Mouse (Mus musculus) layer of hippocampus, adult 18-20 months (tissue): ENCODE data around the gene Snx21. TPM values are rescaled to one million over a fixed set of nuclear protein-coding genes. Genes with fewer than 3 reads are reported as not detected.

ENCODE experiments used
- DNase-seq, 2 experiments: peaks; one replicate each; pipeline ENCODE4 v3.0.0; 2022; ENCODE audit warnings: low spot score in 2 of 2
- total RNA-seq, 2 experiments: library from RNA; stranded (reverse); gene quantifications; 2 replicates each; pipeline ENCODE4 v1.2.3; 2021

The Snx21 gene
- total RNA-seq, 2 experiments from 2014 or later = 39.7 to 41.8 TPM

- DNase-seq = no peak
Measured at GRCm38 (mm10) chr2:164825521-164825920, 39.9 kb downstream of the Snx21 start.

- DNase-seq = no peak
Measured at GRCm38 (mm10) chr2:164827146-164827850, 41.7 kb downstream of the Snx21 start.

GRCm38 (mm10) chr2:164828437-164828836 lies 42.8 kb downstream of the Snx21 start, which contains the start of gene Spata25:
Gene Spata25 (minus strand): TSS chr2:164828537.
- no peak for DNase-seq

- DNase-seq = no peak
Measured at GRCm38 (mm10) chr2:164829090-164829489, 43.5 kb downstream of the Snx21 start.

GRCm38 (mm10) chr2:164831029-164831428 lies 45.4 kb downstream of the Snx21 start:
- no peak for DNase-seq

- DNase-seq = no peak
Measured at GRCm38 (mm10) chr2:164832032-164832747, 46.6 kb downstream of the Snx21 start.

GRCm38 (mm10) chr2:164832748-164833301 lies 47.2 kb downstream of the Snx21 start, which contains the start of gene Ctsa:
Gene Ctsa (plus strand): TSS chr2:164832873.
- DNase-seq = peak; percentile 69 to 84

- peak; percentile 84 to 97 for DNase-seq
Measured at GRCm38 (mm10) chr2:164833314-164833959, 47.8 kb downstream of the Snx21 start, which contains the start of gene Neurl2. Gene Neurl2 (minus strand): TSS chr2:164833456.

- no peak for DNase-seq
Measured at GRCm38 (mm10) chr2:164834531-164834930, 48.9 kb downstream of the Snx21 start.

GRCm38 (mm10) chr2:164835164-164835563 lies 49.5 kb downstream of the Snx21 start:
- no peak for DNase-seq

Other genes starting within 250 kb of the Snx21 start
- under 1 TPM; 0.67 to 0.96 TPM for gene Wfdc2, start 223.4 kb upstream of the Snx21 start, total RNA-seq
- gene Spint3, start 212.4 kb upstream of the Snx21 start, total RNA-seq = not detected
- not detected for gene Wfdc6a, start 200.4 kb upstream of the Snx21 start, total RNA-seq
- gene Eppin, start 192.2 kb upstream of the Snx21 start, total RNA-seq = not detected
- gene Wfdc6b, start 172.3 kb upstream of the Snx21 start, total RNA-seq = not detected
- not detected for gene Wfdc8, start 172.2 kb upstream of the Snx21 start, total RNA-seq
- gene Wfdc16, start 147.0 kb upstream of the Snx21 start, total RNA-seq = not detected
- gene Wfdc10, start 129.8 kb upstream of the Snx21 start, total RNA-seq = not detected
- gene Wfdc9, start 129.2 kb upstream of the Snx21 start, total RNA-seq = not detected
- gene Wfdc11, start 111.7 kb upstream of the Snx21 start, total RNA-seq = not detected
- not detected for gene Wfdc13, start 100.7 kb upstream of the Snx21 start, total RNA-seq
- not detected for gene Spint4, start 87.3 kb upstream of the Snx21 start, total RNA-seq
- gene Spint5, start 70.5 kb upstream of the Snx21 start, total RNA-seq = not detected
- 1 to 10 TPM; 1.4 to 1.7 TPM for gene Wfdc3, start 39.9 kb upstream of the Snx21 start, total RNA-seq
- 10 to 100 TPM; 33.8 to 36.0 TPM for gene Dnttip1, start 39.8 kb upstream of the Snx21 start, total RNA-seq
- under 1 TPM in 1 of 2 experiments, not detected in 1; 0.38 TPM for gene Ube2c, start 15.9 kb upstream of the Snx21 start, total RNA-seq
- gene Tnnc2, start 5.9 kb upstream of the Snx21 start, total RNA-seq = not detected
- 10 to 100 TPM; 25.6 to 27.0 TPM for gene Acot8, start 19.1 kb downstream of the Snx21 start, total RNA-seq
- 1 to 10 TPM; 9.1 to 9.3 TPM for gene Zswim3, start 19.3 kb downstream of the Snx21 start, total RNA-seq
- gene Zswim1, start 36.9 kb downstream of the Snx21 start, total RNA-seq = 10 to 100 TPM; 22.7 to 26.3 TPM
- under 1 TPM in 1 of 2 experiments, not detected in 1; 0.43 TPM for gene Spata25, start 42.7 kb downstream of the Snx21 start, total RNA-seq
- 100 to 1,000 TPM; 103 TPM for gene Ctsa, start 47.0 kb downstream of the Snx21 start, total RNA-seq
- gene Neurl2, start 47.6 kb downstream of the Snx21 start, total RNA-seq = 1 to 10 TPM; 2.5 to 3.0 TPM
- gene Pltp, start 71.9 kb downstream of the Snx21 start, total RNA-seq = 10 to 100 TPM; 77.0 to 77.9 TPM
- gene Pcif1, start 93.5 kb downstream of the Snx21 start, total RNA-seq = 10 to 100 TPM; 41.9 to 45.2 TPM
- 10 to 100 TPM; 25.9 to 26.8 TPM for gene Zfp335, start 125.9 kb downstream of the Snx21 start, total RNA-seq
- gene Mmp9, start 155.0 kb downstream of the Snx21 start, total RNA-seq = 1 to 10 TPM; 1.5 to 1.6 TPM
- gene Slc12a5, start 175.0 kb downstream of the Snx21 start, total RNA-seq = 100 to 1,000 TPM; 396 to 408 TPM
- gene Ncoa5, start 249.0 kb downstream of the Snx21 start, total RNA-seq = 10 to 100 TPM; 57.0 to 59.2 TPM